Mouse (Mus musculus) embryonic fibroblast, embryonic 13.5 days (primary cell): ENCODE data around the gene Bnip2. TPM values are rescaled to one million over a fixed set of nuclear protein-coding genes. Genes with fewer than 3 reads are reported as not detected.
A peak's percentile ranks its signal among the peaks of the same experiment; 100 is the strongest.

Source experiments
- H3K27ac ChIP-seq: 2 replicates; pipeline ENCODE4 v1.5.1; 2012; ENCODE audit warnings: low read length, control low read depth, inconsistent platforms; ENCODE audit not compliant: insufficient read depth
- H3K4me1 ChIP-seq: 2 replicates; pipeline ENCODE4 v1.6.1; 2011; ENCODE audit warnings: low read length; ENCODE audit not compliant: control insufficient read depth, insufficient read depth
- H3K4me3 ChIP-seq: 2 replicates; pipeline ENCODE4 v1.5.1; 2011; ENCODE audit warnings: mild to moderate bottlenecking, control low read depth, low read length; ENCODE audit not compliant: insufficient read depth
- CTCF ChIP-seq: IDR thresholded peaks from 2 replicates; pipeline ENCODE4 v1.5.1; 2011; ENCODE audit warnings: mild to moderate bottlenecking, control low read depth, low read length, moderate library complexity, borderline replicate concordance; ENCODE audit not compliant: insufficient read depth
- POLR2A ChIP-seq: IDR thresholded peaks from 2 replicates; pipeline ENCODE4 v1.6.1; 2011; ENCODE audit warnings: low read depth, mild to moderate bottlenecking, control low read depth, low read length, moderate library complexity
- polyA plus RNA-seq: library from polyadenylated mRNA; stranded (reverse); fragments of >200 nt; gene quantifications from 2 replicates; pipeline ENCODE4 v1.2.4, GENCODE M21; 2011; ENCODE audit warnings: low read depth; ENCODE audit not compliant: missing spikeins, insufficient read length

Gene Bnip2
- polyA plus RNA-seq, 1 experiment, result 184 TPM

GRCm38 (mm10) chr9:69987579-69987978 lies 1.7 kb upstream of the Bnip2 start:
- TF ChIP-seq POLR2A (no peak), CTCF (no peak)
- Histone ChIP-seq H3K4me3 (no peak overlapping the region), H3K27ac (no peak overlapping the region), H3K4me1 (no peaks in the 10 kb centered on the region; the same call in 1 of the 2 replicates)

GRCm38 (mm10) chr9:69988706-69989302 lies 462 bp upstream of the Bnip2 start:
- H3K27ac ChIP-seq, result peak overlapping the region; percentile 10
- peaks cover 5% of the 10 kb centered on the region; the same call in 1 of the 2 replicates for H3K4me1 ChIP-seq
- TF ChIP-seq POLR2A, result no peak
- TF ChIP-seq CTCF, result no peak
- no peak overlapping the region for H3K4me3 ChIP-seq

GRCm38 (mm10) chr9:69990346-69990745 lies 1.1 kb downstream of the Bnip2 start:
- H3K27ac ChIP-seq, result no peak overlapping the region; the same call in 1 of the 2 replicates
- TF ChIP-seq CTCF (no peak), POLR2A (no peak)
- peaks cover 8% of the 10 kb centered on the region for H3K4me1 ChIP-seq

GRCm38 (mm10) chr9:69992841-69993277 lies 3.6 kb downstream of the Bnip2 start:
- TF ChIP-seq CTCF, result no peak
- no peak for TF ChIP-seq POLR2A
- H3K4me1 ChIP-seq, result peaks cover 8% of the 10 kb centered on the region
- no peak overlapping the region for H3K4me3 ChIP-seq
- peak overlapping the region; percentile 19; the same call in 1 of the 2 replicates for H3K27ac ChIP-seq

More at GRCm38 (mm10) chr9:69990346-69990745, 1.1 kb downstream of the Bnip2 start:
- H3K4me3 ChIP-seq, result peak overlapping the region; percentile 25

GRCm38 (mm10) chr9:69993479-69993878 lies 4.2 kb downstream of the Bnip2 start:
- Histone ChIP-seq H3K4me3 (no peak overlapping the region), H3K27ac (no peak overlapping the region), H3K4me1 (peaks cover 8% of the 10 kb centered on the region)
- TF ChIP-seq CTCF (no peak), POLR2A (no peak)

GRCm38 (mm10) chr9:69994547-69994946 lies 5.3 kb downstream of the Bnip2 start:
- Histone ChIP-seq H3K4me3 (no peak overlapping the region), H3K4me1 (peaks cover 8% of the 10 kb centered on the region), H3K27ac (no peak overlapping the region)
- no peak for TF ChIP-seq CTCF
- no peak for TF ChIP-seq POLR2A

- Histone ChIP-seq H3K4me3 (no peak overlapping the region), H3K4me1 (peaks cover under 1% of the 10 kb centered on the region), H3K27ac (no peak overlapping the region)
- TF ChIP-seq POLR2A, result no peak
- TF ChIP-seq CTCF, result no peak
These were observed 10.1 kb downstream of the Bnip2 start for GRCm38 (mm10) chr9:69999318-69999717.

- H3K4me1 ChIP-seq, result no peaks in the 10 kb centered on the region
- no peak overlapping the region for H3K27ac ChIP-seq
- no peak for TF ChIP-seq POLR2A
- TF ChIP-seq CTCF, result no peak
- H3K4me3 ChIP-seq, result no peak overlapping the region
These were observed 14.2 kb downstream of the Bnip2 start for GRCm38 (mm10) chr9:70003516-70003915.

- H3K4me3 ChIP-seq, result no peak overlapping the region
- no peaks in the 10 kb centered on the region for H3K4me1 ChIP-seq
- no peak for TF ChIP-seq CTCF
- no peak for TF ChIP-seq POLR2A
- H3K27ac ChIP-seq, result no peak overlapping the region
These were observed 17.7 kb downstream of the Bnip2 start for GRCm38 (mm10) chr9:70006984-70007383.

- TF ChIP-seq POLR2A (no peak), CTCF (no peak)
- Histone ChIP-seq H3K4me3 (no peak overlapping the region), H3K4me1 (no peaks in the 10 kb centered on the region), H3K27ac (no peak overlapping the region)
These were observed 18.4 kb downstream of the Bnip2 start for GRCm38 (mm10) chr9:70007506-70008248.
